Mouse (Mus musculus) myocyte (in vitro differentiated cells): ENCODE measurements around the gene Birc6.

Experiments
- CEBPB ChIP-seq: IDR thresholded peaks from 2 replicates; pipeline ENCODE4 v1.6.1; 2011; ENCODE audit warnings: mild to moderate bottlenecking, moderate library complexity; ENCODE audit not compliant: poor library complexity, insufficient read depth, severe bottlenecking
- E2F4 ChIP-seq: IDR thresholded peaks from one replicate; pipeline ENCODE4 v1.6.1; 2011; ENCODE audit warnings: mild to moderate bottlenecking, control low read depth, moderate library complexity; ENCODE audit not compliant: insufficient read depth
- MAX ChIP-seq: IDR thresholded peaks from one replicate; pipeline ENCODE4 v1.6.1; 2011; ENCODE audit warnings: low read depth, mild to moderate bottlenecking, control low read depth
- MYOD1 ChIP-seq, 3 experiments: IDR thresholded peaks; one replicate each; pipeline ENCODE4 v1.6.1; 2011; ENCODE audit warnings: control low read depth in 2 of 3, low read depth in 2 of 3, mild to moderate bottlenecking in 2 of 3, moderate library complexity in 1 of 3; ENCODE audit not compliant: insufficient read length in 2 of 3, control insufficient read depth in 1 of 3
- MYOG ChIP-seq, 3 experiments: IDR thresholded peaks; one replicate each; pipeline ENCODE4 v1.6.1; 2011; ENCODE audit warnings: control low read depth in 2 of 3, low read depth in 2 of 3, mild to moderate bottlenecking in 2 of 3; ENCODE audit not compliant: insufficient read length in 2 of 3, control insufficient read depth in 1 of 3, insufficient read depth in 1 of 3
- POLR2A ChIP-seq: IDR thresholded peaks from one replicate; pipeline ENCODE4 v1.6.1; 2011; ENCODE audit warnings: low read depth, mild to moderate bottlenecking, control low read depth, moderate library complexity; ENCODE audit not compliant: insufficient read length
- POLR2AphosphoS2 ChIP-seq: IDR thresholded peaks from one replicate; pipeline ENCODE4 v1.6.1; 2011; ENCODE audit warnings: low read depth, control low read depth; ENCODE audit not compliant: insufficient read length
- REST ChIP-seq: IDR thresholded peaks from one replicate; pipeline ENCODE4 v1.6.1; 2011; ENCODE audit warnings: mild to moderate bottlenecking, control low read depth, moderate library complexity; ENCODE audit not compliant: insufficient read depth, insufficient read length
- SRF ChIP-seq: IDR thresholded peaks from one replicate; pipeline ENCODE4 v1.6.1; 2011; ENCODE audit warnings: low read depth; ENCODE audit not compliant: control insufficient read depth, insufficient read length
- TCF12 ChIP-seq: IDR thresholded peaks from one replicate; pipeline ENCODE4 v1.6.1; 2011; ENCODE audit warnings: mild to moderate bottlenecking, control low read depth; ENCODE audit not compliant: poor library complexity, insufficient read depth, severe bottlenecking
- TCF3 ChIP-seq: IDR thresholded peaks from one replicate; pipeline ENCODE4 v1.6.1; 2011; ENCODE audit warnings: low read depth, control low read depth; ENCODE audit not compliant: insufficient read length
- USF1 ChIP-seq: IDR thresholded peaks from one replicate; pipeline ENCODE4 v1.6.1; 2011; ENCODE audit warnings: low read depth, mild to moderate bottlenecking, control low read depth, moderate library complexity

- TF ChIP-seq USF1 = no peak
- peak; percentile 88 for TF ChIP-seq POLR2A
- no peak for TF ChIP-seq TCF3
- TF ChIP-seq CEBPB = no peak
- TF ChIP-seq TCF12 = no peak
- TF ChIP-seq MAX = no peak
- no peak for TF ChIP-seq MYOD1 (IDR thresholded peaks at IDR 0.05; ENCODE audit: control insufficient read depth in 1 of 3, insufficient read length in 2 of 3, low read depth in 2 of 3)
- TF ChIP-seq REST = no peak
- TF ChIP-seq POLR2AphosphoS2 = peak; percentile 85
- no peak for TF ChIP-seq E2F4
- TF ChIP-seq MYOG (IDR thresholded peaks at IDR 0.05; ENCODE audit: control insufficient read depth in 1 of 3, insufficient read depth in 1 of 3, insufficient read length in 2 of 3, low read depth in 2 of 3) = no peak
- peak; percentile 45 for TF ChIP-seq SRF
Measured at GRCm38 (mm10) chr17:74489024-74489900, 38.8 kb upstream of the Birc6 start, which contains the start of gene Yipf4.
